Mouse (Mus musculus) liver, embryonic 12.5 days (tissue): ENCODE measurements around the gene Il17rd. TPM values are rescaled to one million over a fixed set of nuclear protein-coding genes. Genes with fewer than 3 reads are reported as not detected.

ENCODE experiments used
- ATAC-seq: fragments of 200-750 bp; cut with Nextera tagmentation; 2 replicates; pipeline ENCODE4 v1.8.0; 2017; ENCODE audit warnings: moderate number of reproducible peaks, mild to moderate bottlenecking, moderate library complexity
- H3K27ac ChIP-seq: fragments of 300-500 bp; sonication (generic); 2 replicates; pipeline ENCODE4 v1.5.1; 2016; ENCODE audit warnings: mild to moderate bottlenecking
- H3K27me3 ChIP-seq: fragments of 300-500 bp; sonication (generic); replicated peaks from 2 replicates; pipeline ENCODE4 v1.6.1; 2016; ENCODE audit warnings: mild to moderate bottlenecking, moderate library complexity
- H3K36me3 ChIP-seq: fragments of 300-500 bp; sonication (generic); 2 replicates; pipeline ENCODE4 v1.6.1; 2016; ENCODE audit warnings: mild to moderate bottlenecking, moderate library complexity
- H3K4me1 ChIP-seq: fragments of 300-500 bp; sonication (generic); 2 replicates; pipeline ENCODE4 v1.6.1; 2016
- H3K4me2 ChIP-seq: fragments of 300-500 bp; sonication (generic); 2 replicates; pipeline ENCODE4 v1.6.1; 2016; ENCODE audit warnings: mild to moderate bottlenecking, moderate library complexity
- H3K4me3 ChIP-seq: fragments of 300-500 bp; sonication (generic); 2 replicates; pipeline ENCODE4 v1.5.1; 2016; ENCODE audit warnings: mild to moderate bottlenecking, moderate library complexity
- H3K9ac ChIP-seq: fragments of 300-500 bp; sonication (generic); 2 replicates; pipeline ENCODE4 v1.6.1; 2016; ENCODE audit warnings: mild to moderate bottlenecking, moderate library complexity
- H3K9me3 ChIP-seq: fragments of 300-500 bp; sonication (generic); replicated peaks from 2 replicates; pipeline ENCODE4 v1.6.1; 2016; ENCODE audit warnings: mild to moderate bottlenecking, moderate library complexity
- WGBS: fragments of 180-500 bp; shearing (Covaris S2); methylation state at CpG from one replicate; pipeline ENCODE4 v1.1.7; 2016; ENCODE audit not compliant: insufficient replicate concordance; 5-methylcytosine and 5-hydroxymethylcytosine counted together
- polyA plus RNA-seq: library from polyadenylated mRNA; unstranded; fragments of >200 nt; fragmentation: Nextera tagmentation; extraction: Ambion mirVana; gene quantifications from 2 replicates; pipeline ENCODE4 v1.2.1, GENCODE M21; 2016

Gene Il17rd
- polyA plus RNA-seq, 1 experiment from 2014 or later, result 0.27 TPM

GRCm38 (mm10) chr14:27048231-27048956 is 9.7 kb downstream of the Il17rd start:
- no peak overlapping the region for H3K4me3 ChIP-seq
- peaks cover 34% of the 10 kb centered on the region for H3K27me3 ChIP-seq
- no peak for ATAC-seq
- WGBS, result 61% methylated on average over 8 of the region's 8 CpGs
- H3K36me3 ChIP-seq, result no peaks in the 10 kb centered on the region
- H3K27ac ChIP-seq, result no peak overlapping the region
- peaks cover 20% of the 10 kb centered on the region; the same call in 1 of the 2 replicates for H3K4me1 ChIP-seq
- no peaks in the 10 kb centered on the region for H3K9me3 ChIP-seq
- no peak overlapping the region for H3K4me2 ChIP-seq
- no peak overlapping the region for H3K9ac ChIP-seq

- Histone ChIP-seq H3K27me3 (peaks cover 23% of the 10 kb centered on the region), H3K27ac (no peak overlapping the region), H3K4me2 (no peak overlapping the region), H3K4me3 (no peak overlapping the region), H3K36me3 (no peaks in the 10 kb centered on the region), H3K9me3 (no peaks in the 10 kb centered on the region), H3K9ac (no peak overlapping the region), H3K4me1 (peaks cover 7% of the 10 kb centered on the region; the same call in 1 of the 2 replicates)
- WGBS, result 51% methylated on average over 9 of the region's 9 CpGs
- ATAC-seq, result no peak
These were observed 11.3 kb downstream of the Il17rd start for GRCm38 (mm10) chr14:27050043-27050442.

- H3K4me1 ChIP-seq, result peaks cover 7% of the 10 kb centered on the region; the same call in 1 of the 2 replicates
- no peaks in the 10 kb centered on the region for H3K36me3 ChIP-seq
- H3K4me2 ChIP-seq, result no peak overlapping the region
- peaks cover 22% of the 10 kb centered on the region for H3K27me3 ChIP-seq
- ATAC-seq, result no peak
- no peak overlapping the region for H3K4me3 ChIP-seq
- 56% methylated on average over 18 of the region's 18 CpGs for WGBS
- no peak overlapping the region for H3K27ac ChIP-seq
- H3K9ac ChIP-seq, result no peak overlapping the region
- no peaks in the 10 kb centered on the region for H3K9me3 ChIP-seq
These were observed 12.1 kb downstream of the Il17rd start for GRCm38 (mm10) chr14:27050560-27051510.

- H3K9ac ChIP-seq, result no peak overlapping the region
- no peak overlapping the region for H3K27ac ChIP-seq
- H3K4me1 ChIP-seq, result peaks cover 7% of the 10 kb centered on the region; the same call in 1 of the 2 replicates
These were observed 12.8 kb downstream of the Il17rd start for GRCm38 (mm10) chr14:27051511-27051895.

GRCm38 (mm10) chr14:27058535-27059223 is 19.9 kb downstream of the Il17rd start:
- peaks cover 30% of the 10 kb centered on the region for H3K27me3 ChIP-seq
- H3K27ac ChIP-seq, result no peak overlapping the region
- H3K36me3 ChIP-seq, result no peaks in the 10 kb centered on the region
- H3K4me2 ChIP-seq, result no peak overlapping the region
- no peak for ATAC-seq
- 27% methylated on average over 13 of the region's 13 CpGs for WGBS
- no peak overlapping the region for H3K9ac ChIP-seq
- no peaks in the 10 kb centered on the region for H3K9me3 ChIP-seq
- H3K4me1 ChIP-seq, result peaks cover 5% of the 10 kb centered on the region; the same call in 1 of the 2 replicates
- no peak overlapping the region for H3K4me3 ChIP-seq

More at GRCm38 (mm10) chr14:27051511-27051895, 12.8 kb downstream of the Il17rd start:
- ATAC-seq, result no peak
- Histone ChIP-seq H3K4me3 (no peak overlapping the region), H3K36me3 (no peaks in the 10 kb centered on the region), H3K27me3 (peaks cover 22% of the 10 kb centered on the region), H3K4me2 (no peak overlapping the region), H3K9me3 (no peaks in the 10 kb centered on the region)
- 57% methylated on average over 5 of the region's 5 CpGs for WGBS

GRCm38 (mm10) chr14:27059224-27059558 is 20.4 kb downstream of the Il17rd start:
- H3K4me1 ChIP-seq, result peaks cover 5% of the 10 kb centered on the region; the same call in 1 of the 2 replicates
- H3K9me3 ChIP-seq, result no peaks in the 10 kb centered on the region
- H3K27ac ChIP-seq, result no peak overlapping the region
- H3K9ac ChIP-seq, result no peak overlapping the region
- 25% methylated on average over 8 of the region's 8 CpGs for WGBS
- no peak overlapping the region for H3K4me3 ChIP-seq
- no peak overlapping the region for H3K4me2 ChIP-seq
- peaks cover 30% of the 10 kb centered on the region for H3K27me3 ChIP-seq
- H3K36me3 ChIP-seq, result no peaks in the 10 kb centered on the region
- no peak for ATAC-seq

GRCm38 (mm10) chr14:27063338-27063737 is 24.6 kb downstream of the Il17rd start:
- peaks cover 17% of the 10 kb centered on the region for H3K27me3 ChIP-seq
- H3K9me3 ChIP-seq, result no peaks in the 10 kb centered on the region
- H3K9ac ChIP-seq, result no peak overlapping the region
- WGBS, result 73% methylated on average over 1 of the region's 1 CpGs
- H3K4me2 ChIP-seq, result no peak overlapping the region
- H3K27ac ChIP-seq, result no peak overlapping the region
- no peak overlapping the region for H3K4me3 ChIP-seq
- no peaks in the 10 kb centered on the region for H3K36me3 ChIP-seq
- no peak for ATAC-seq
- no peaks in the 10 kb centered on the region; the same call in 1 of the 2 replicates for H3K4me1 ChIP-seq

GRCm38 (mm10) chr14:27066171-27066929 is 27.6 kb downstream of the Il17rd start:
- 14% methylated on average over 9 of the region's 9 CpGs for WGBS
- H3K9ac ChIP-seq, result no peak overlapping the region
- no peak for ATAC-seq
- no peaks in the 10 kb centered on the region for H3K36me3 ChIP-seq
- no peak overlapping the region for H3K4me2 ChIP-seq
- H3K4me1 ChIP-seq, result peaks cover 6% of the 10 kb centered on the region; the same call in 1 of the 2 replicates
- peak overlapping the region; percentile 45; the same call in 1 of the 2 replicates for H3K27ac ChIP-seq
- no peaks in the 10 kb centered on the region for H3K9me3 ChIP-seq
- H3K4me3 ChIP-seq, result no peak overlapping the region
- H3K27me3 ChIP-seq, result peaks cover 13% of the 10 kb centered on the region; the same call in 1 of the 2 replicates

GRCm38 (mm10) chr14:27067866-27068271 is 29.1 kb downstream of the Il17rd start:
- peaks cover 12% of the 10 kb centered on the region; the same call in 1 of the 2 replicates for H3K4me1 ChIP-seq
- no peak overlapping the region for H3K9ac ChIP-seq
- no peaks in the 10 kb centered on the region for H3K36me3 ChIP-seq
- 52% methylated on average over 6 of the region's 6 CpGs for WGBS
- H3K9me3 ChIP-seq, result no peaks in the 10 kb centered on the region
- no peak overlapping the region for H3K27ac ChIP-seq
- H3K27me3 ChIP-seq, result peaks cover 13% of the 10 kb centered on the region; the same call in 1 of the 2 replicates
- H3K4me2 ChIP-seq, result no peak overlapping the region
- ATAC-seq, result no peak
- no peak overlapping the region for H3K4me3 ChIP-seq

GRCm38 (mm10) chr14:27069434-27070097 is 30.8 kb downstream of the Il17rd start:
- H3K27me3 ChIP-seq, result peaks cover 13% of the 10 kb centered on the region; the same call in 1 of the 2 replicates
- no peaks in the 10 kb centered on the region for H3K36me3 ChIP-seq
- no peak overlapping the region for H3K4me2 ChIP-seq
- H3K4me3 ChIP-seq, result no peak overlapping the region
- WGBS, result 40% methylated on average over 8 of the region's 8 CpGs
- no peaks in the 10 kb centered on the region for H3K9me3 ChIP-seq
- H3K4me1 ChIP-seq, result peaks cover 15% of the 10 kb centered on the region; the same call in 1 of the 2 replicates
- no peak overlapping the region for H3K27ac ChIP-seq
- H3K9ac ChIP-seq, result no peak overlapping the region
- no peak for ATAC-seq
